Mouse (Mus musculus) induced T-regulatory cell, adult 2 months (primary cell): ENCODE results near the gene Prkd1.
"Not testable (repeated sequence)": the region's sequence is repeated elsewhere in the genome, so short reads cannot be mapped to it uniquely, and the experiment has no call there.

Source experiments
- DNase-seq: peaks from one replicate; pipeline ENCODE4 v3.0.0-alpha.2; 2012; ENCODE audit warnings: low read depth

Gene Prkd1

GRCm38 (mm10) chr12:50648671-50649541 is at the start of gene Prkd1:
Prkd1 (minus strand) TSS chr12:50649098.
- DNase-seq = no peak

- no peak for DNase-seq
These were observed 48.6 kb upstream of the Prkd1 start for GRCm38 (mm10) chr12:50697492-50697891.

GRCm38 (mm10) chr12:50648176-50648670 is 675 bp downstream of the Prkd1 start:
- no peak for DNase-seq

- DNase-seq = no peak
These were observed 2.0 kb downstream of the Prkd1 start for GRCm38 (mm10) chr12:50646857-50647256.

GRCm38 (mm10) chr12:50642671-50643070 is 6.2 kb downstream of the Prkd1 start:
- DNase-seq = no peak

- no peak for DNase-seq
These were observed 8.7 kb downstream of the Prkd1 start for GRCm38 (mm10) chr12:50640171-50640570.

DNA sequence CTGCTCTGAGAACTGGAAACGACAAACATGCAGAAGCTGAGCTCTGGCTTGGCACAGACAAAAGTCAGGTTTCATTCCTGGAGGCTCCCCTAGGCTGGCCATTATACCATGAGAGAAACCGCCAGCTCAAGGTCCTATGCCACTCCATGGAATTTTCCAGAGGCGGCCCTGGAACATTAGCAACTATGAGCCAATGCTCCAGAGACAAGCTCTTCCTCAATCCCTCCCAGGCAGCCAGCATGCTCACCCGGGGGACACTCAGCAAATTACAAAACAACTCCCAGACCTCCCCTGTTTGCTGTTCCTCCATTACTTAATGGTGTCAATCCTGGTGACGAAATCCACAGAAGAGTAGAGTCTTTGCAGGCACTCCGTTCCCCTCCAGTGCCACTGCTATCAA is 14.5 kb downstream of the Prkd1 start:
- DNase-seq = no peak

DNA sequence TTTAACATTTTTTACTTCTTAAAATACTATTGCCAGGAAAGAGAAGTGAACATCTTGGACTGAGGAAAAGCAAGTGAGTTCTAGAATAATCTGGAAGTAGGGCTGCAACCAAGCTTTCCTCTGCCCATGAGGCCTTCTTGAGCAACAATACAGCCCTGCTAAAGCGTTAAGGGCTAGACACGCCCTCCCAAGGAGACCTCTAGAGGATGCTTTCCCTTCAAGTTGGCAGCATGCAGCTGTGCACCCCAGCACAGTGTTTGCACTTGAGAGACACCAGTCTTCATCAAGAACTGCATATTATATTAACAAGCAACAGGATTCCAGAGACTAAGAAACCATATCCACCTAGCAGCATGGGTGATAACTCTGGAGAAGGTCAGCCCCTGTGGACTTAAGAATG is 22.8 kb downstream of the Prkd1 start:
- DNase-seq = not testable (repeated sequence)

DNA sequence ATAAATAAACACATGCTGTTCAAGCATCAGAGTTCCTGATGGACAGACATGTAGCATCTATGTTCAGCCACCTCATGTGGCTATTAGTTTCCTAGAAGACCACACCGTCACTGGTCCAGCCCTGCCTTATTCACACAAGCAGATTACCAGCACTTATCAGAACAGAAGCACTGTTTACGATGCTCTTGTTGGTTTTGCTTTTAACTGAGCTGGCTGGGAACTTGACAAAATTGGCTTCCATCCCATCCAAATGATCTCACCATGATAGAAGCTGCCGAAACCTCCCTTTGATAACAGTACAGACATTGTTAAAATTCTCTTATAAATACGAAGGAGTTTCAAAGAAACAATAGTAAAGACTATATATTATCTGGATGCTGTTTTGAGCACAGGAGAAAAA is 24.7 kb downstream of the Prkd1 start:
- no peak for DNase-seq

DNA sequence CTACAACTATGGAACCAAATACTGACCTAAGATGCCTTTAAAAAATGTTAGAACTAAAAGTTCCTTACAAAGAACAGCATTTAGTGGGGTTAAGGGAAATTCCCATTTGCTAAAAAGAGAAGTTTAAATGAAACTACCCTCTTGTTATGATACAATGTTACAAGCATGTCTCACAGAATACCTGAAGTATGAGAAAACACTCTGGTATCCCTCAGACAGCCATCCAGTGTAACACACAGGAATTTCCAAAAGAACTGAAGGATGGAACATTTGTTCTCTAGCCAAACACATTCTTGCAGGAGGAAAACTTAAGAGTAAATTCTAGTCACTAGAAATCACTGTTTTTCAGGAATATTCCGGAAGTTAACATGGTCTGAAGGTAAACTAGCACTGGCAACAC is 33.0 kb downstream of the Prkd1 start:
- DNase-seq = no peak

DNA sequence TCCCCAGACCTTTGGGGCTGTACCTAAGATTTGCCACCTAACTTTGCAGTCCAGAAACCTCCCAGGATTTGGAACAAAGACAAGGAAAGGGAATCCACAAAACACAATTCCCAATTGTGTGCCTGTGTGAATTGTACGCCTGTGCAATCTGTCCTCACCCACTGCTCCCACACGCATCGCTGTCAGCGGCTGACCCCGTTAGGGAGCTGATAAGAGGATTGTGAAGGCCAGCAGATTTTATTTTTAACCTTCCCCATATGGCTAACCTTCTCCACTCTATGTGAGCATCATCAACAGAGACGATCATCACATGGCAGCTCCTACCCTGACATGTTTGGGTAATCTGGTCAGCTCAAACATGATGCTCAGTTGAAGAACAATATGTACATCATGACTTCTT is 34.6 kb downstream of the Prkd1 start:
- no peak for DNase-seq

DNA sequence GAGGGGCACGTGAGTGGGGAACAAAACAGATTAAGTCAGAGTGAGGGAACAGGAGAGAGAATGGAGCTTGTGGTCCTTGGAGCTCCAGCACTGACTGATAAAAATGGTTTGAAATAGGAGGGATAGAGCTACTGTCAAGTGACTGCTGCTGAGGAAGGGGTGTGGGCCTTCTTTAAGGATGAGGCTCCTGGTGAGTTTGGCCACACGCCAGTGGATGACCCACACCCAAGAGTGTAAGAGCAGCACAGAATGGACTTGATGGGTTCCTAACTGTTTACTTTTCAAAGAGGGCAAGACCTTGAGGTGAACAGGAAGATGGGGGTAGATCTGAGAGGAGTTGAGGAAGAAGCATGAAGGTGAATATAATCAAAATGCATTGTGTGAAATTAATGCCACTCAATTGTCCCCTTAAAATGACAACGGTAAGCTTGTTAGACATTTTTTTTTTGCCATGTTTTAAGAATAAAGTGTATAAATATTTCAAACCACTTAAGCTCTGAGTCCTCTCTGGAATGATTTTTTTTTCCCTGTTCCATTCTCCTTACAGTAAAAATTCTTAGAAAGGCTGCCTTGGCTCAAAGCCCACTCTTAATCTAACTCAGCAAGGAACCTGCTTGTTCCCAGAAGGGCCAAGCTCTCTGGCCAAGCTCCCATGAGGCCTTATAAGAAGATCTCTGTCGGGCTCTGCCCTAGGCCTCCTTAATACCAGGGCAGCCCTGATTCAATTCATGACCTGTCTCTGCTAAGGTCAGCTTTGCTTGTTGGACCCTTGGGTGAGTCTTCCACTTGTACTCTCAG is 42.0 kb downstream of the Prkd1 start:
- no peak for DNase-seq

DNA sequence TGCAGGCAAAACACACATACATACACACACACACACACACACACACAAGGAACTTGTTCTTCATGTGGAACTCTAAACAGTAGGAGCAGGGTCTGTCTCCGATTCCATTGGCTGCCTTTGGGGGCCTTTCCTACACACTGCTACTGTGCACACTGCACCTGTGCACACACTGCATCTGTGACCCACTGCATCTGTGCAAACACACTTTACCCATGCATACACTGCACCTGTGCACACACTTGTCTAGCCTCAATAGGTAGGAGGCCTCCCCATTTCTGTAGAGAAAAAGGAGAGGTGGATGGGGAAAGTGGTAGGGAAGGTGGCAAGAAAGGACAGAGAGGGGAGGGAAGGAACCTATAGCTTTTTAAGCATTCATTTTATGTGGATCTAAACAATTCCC is 49.5 kb downstream of the Prkd1 start:
- no peak for DNase-seq

- DNase-seq = no peak
These were observed 50.6 kb downstream of the Prkd1 start for GRCm38 (mm10) chr12:50598053-50598988.

GRCm38 (mm10) chr12:50597467-50597866 is 51.4 kb downstream of the Prkd1 start:
- DNase-seq = no peak

- DNase-seq = no peak
These were observed 53.1 kb downstream of the Prkd1 start for GRCm38 (mm10) chr12:50595777-50596176.

GRCm38 (mm10) chr12:50594506-50594905 is 54.4 kb downstream of the Prkd1 start:
- DNase-seq = no peak

DNA sequence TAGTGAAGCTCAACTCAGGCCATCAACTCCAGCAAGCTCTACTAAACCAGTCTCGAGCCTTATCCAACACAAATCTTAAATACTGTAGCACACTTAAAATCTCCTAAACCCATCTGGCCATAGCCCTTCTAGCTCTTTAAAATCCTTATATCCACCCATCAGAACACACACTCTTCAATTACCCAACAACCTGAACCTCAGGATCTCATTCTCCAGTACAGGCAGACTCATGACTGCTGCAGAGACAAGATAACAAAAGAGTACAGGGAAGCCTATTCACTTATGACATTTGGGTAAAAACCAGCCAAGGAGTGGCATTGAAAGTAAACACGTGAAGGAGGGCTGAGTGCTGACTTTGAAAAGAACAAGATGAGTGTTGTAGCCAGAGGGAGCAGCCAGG is 55.4 kb downstream of the Prkd1 start:
- DNase-seq = no peak

- DNase-seq = no peak
These were observed 60.6 kb downstream of the Prkd1 start for GRCm38 (mm10) chr12:50588137-50588761.

GRCm38 (mm10) chr12:50565198-50565597 is 83.7 kb downstream of the Prkd1 start:
- DNase-seq = no peak

- DNase-seq = no peak
These were observed 88.4 kb downstream of the Prkd1 start for GRCm38 (mm10) chr12:50560536-50560935.
